Mouse (Mus musculus) lung, postnatal 0 days (tissue): ENCODE results near the gene P3h1. TPM values are rescaled to one million over a fixed set of nuclear protein-coding genes. Genes with fewer than 3 reads are reported as not detected.
"Not testable (repeated sequence)": the region's sequence is repeated elsewhere in the genome, so short reads cannot be mapped to it uniquely, and the experiment has no call there.

Source experiments
- ATAC-seq: fragments of 200-750 bp; cut with Nextera tagmentation; 2 replicates; pipeline ENCODE4 v1.8.0; 2017; ENCODE audit warnings: moderate library complexity
- DNase-seq: peaks from one replicate; pipeline ENCODE4 v3.0.0-alpha.2; 2016; ENCODE audit warnings: low spot score
- H3K27ac ChIP-seq: fragments of 300-500 bp; sonication (generic); 2 replicates; pipeline ENCODE4 v1.5.1; 2014; ENCODE audit warnings: antibody characterized with exemption, mild to moderate bottlenecking, low read length, mixed read lengths
- H3K27me3 ChIP-seq: fragments of 300-500 bp; sonication (generic); replicated peaks from 2 replicates; pipeline ENCODE4 v1.6.1; 2014; ENCODE audit warnings: low read length, mixed read lengths; ENCODE audit not compliant: insufficient read depth
- H3K36me3 ChIP-seq: fragments of 300-500 bp; sonication (generic); 2 replicates; pipeline ENCODE4 v1.6.1; 2014; ENCODE audit warnings: low read length, mixed read lengths; ENCODE audit not compliant: insufficient read depth
- H3K4me1 ChIP-seq: fragments of 300-500 bp; sonication (generic); 2 replicates; pipeline ENCODE4 v1.6.1; 2014; ENCODE audit warnings: antibody characterized with exemption, low read depth, low read length, mixed read lengths; ENCODE audit not compliant: insufficient read depth
- H3K4me2 ChIP-seq: fragments of 300-500 bp; sonication (generic); replicated peaks from 2 replicates; pipeline ENCODE4 v1.6.1; 2014; ENCODE audit warnings: low read depth, mild to moderate bottlenecking, low read length, moderate library complexity, mixed read lengths
- H3K4me3 ChIP-seq: fragments of 300-500 bp; sonication (generic); 2 replicates; pipeline ENCODE4 v1.5.1; 2014; ENCODE audit warnings: low read depth, low read length
- H3K9ac ChIP-seq: fragments of 300-500 bp; sonication (generic); replicated peaks from 2 replicates; pipeline ENCODE4 v1.6.1; 2014; ENCODE audit warnings: low read depth, mild to moderate bottlenecking
- H3K9me3 ChIP-seq: fragments of 300-500 bp; sonication (generic); 2 replicates; pipeline ENCODE4 v1.6.1; 2016; ENCODE audit warnings: low read length, mixed read lengths
- CTCF ChIP-seq: IDR thresholded peaks from 2 replicates; pipeline ENCODE4 v1.5.1; 2016; ENCODE audit warnings: antibody characterized with exemption, mild to moderate bottlenecking
- EP300 ChIP-seq: IDR thresholded peaks from 2 replicates; pipeline ENCODE4 v1.6.1; 2016; ENCODE audit warnings: antibody characterized with exemption, mild to moderate bottlenecking, control low read depth
- WGBS: fragments of 180-500 bp; shearing (Covaris S2); extraction: QIAGEN DNeasy Blood & Tissue Kit; methylation state at CpG from one replicate; pipeline ENCODE4 v1.1.7; 2014; 5-methylcytosine and 5-hydroxymethylcytosine counted together
- polyA plus RNA-seq: library from polyadenylated mRNA; unstranded; fragments of >200 nt; fragmentation: Nextera tagmentation; extraction: Ambion mirVana; gene quantifications from 2 replicates; pipeline ENCODE4 v1.2.1, GENCODE M21; 2015

The P3h1 gene
- polyA plus RNA-seq, 1 experiment from 2014 or later = 32.2 TPM

DNA sequence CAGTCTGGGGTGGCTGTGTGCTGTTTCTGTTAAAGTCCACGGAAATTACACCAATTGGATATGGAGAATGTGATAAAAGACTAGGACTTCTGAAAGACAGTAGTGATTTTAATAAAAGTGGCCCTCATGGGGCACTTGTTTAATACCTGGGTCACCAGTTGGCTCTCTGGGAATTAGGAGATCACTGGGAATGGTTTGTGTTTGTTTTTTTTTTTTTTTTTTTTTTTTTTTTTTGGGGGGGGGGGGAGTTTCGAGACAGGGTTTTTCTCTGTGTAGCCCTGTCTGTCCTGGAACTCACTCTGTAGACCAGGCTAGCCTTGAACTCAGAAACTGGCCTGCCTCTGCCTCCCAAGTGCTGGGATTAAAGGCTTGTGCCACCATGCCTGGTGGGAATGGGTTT, 43.0 kb downstream of the P3h1 start:
- TF ChIP-seq EP300 (no peak), CTCF (no peak)
- DNase-seq = no peak
- 80% methylated on average over 2 of the region's 2 CpGs for WGBS
- peaks cover 7% of the 10 kb centered on the region for H3K4me1 ChIP-seq
- H3K4me3 ChIP-seq = no peak overlapping the region
- peak overlapping the region; percentile 84 for H3K27ac ChIP-seq
- no peaks in the 10 kb centered on the region for H3K9me3 ChIP-seq
- no peak overlapping the region for H3K4me2 ChIP-seq
- peaks cover 24% of the 10 kb centered on the region; the same call in 1 of the 2 replicates for H3K36me3 ChIP-seq
- ATAC-seq = no peak; the same call in 1 of the 2 replicates
- no peaks in the 10 kb centered on the region for H3K27me3 ChIP-seq
- H3K9ac ChIP-seq = no peak overlapping the region

DNA sequence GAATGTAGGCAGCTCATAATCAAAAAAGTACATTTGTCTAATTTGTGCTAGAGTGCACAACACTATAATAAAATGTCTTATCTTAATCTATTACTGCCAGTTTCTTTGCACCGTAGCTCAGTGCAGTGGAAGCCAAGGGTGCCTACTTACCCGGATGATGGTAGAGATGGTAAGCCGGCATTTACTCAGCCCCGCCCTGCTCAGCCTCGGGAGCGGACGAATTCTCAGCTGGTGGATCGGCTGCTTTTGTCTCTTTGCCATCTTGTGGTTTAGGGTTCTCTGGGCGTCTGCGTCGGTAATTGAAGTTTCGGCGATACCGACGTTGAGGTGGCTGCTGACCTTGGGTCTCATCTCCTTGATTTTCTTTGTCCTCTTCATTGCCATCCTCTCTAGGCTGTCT, 46.1 kb downstream of the P3h1 start:
- ATAC-seq, H3K4me1 ChIP-seq, DNase-seq, H3K4me3 ChIP-seq, H3K27me3 ChIP-seq, H3K4me2 ChIP-seq, H3K27ac ChIP-seq, H3K9me3 ChIP-seq, H3K9ac ChIP-seq: not testable (repeated sequence)
- peaks cover 30% of the 10 kb centered on the region; the same call in 1 of the 2 replicates for H3K36me3 ChIP-seq
- 89% methylated on average over 15 of the region's 15 CpGs for WGBS

DNA sequence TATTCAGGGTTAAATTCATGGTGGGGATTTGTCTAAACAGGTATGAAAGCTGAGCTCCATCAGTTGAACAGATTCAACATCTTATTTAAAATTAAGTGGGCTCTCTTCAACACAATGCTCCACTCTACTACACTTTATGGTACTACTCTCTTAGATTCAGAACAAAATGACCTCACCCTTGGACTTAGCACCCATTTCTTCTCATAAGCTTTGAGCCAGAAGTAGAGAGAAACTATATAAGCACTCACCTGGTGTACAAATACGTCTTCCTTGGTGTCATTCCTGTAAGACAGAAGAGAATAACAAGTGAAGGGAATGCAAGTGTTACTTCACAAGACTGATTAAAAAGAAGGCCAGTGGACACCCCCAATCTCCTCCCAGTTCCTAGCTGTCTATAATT, 52.1 kb downstream of the P3h1 start:
- H3K27me3 ChIP-seq = no peaks in the 10 kb centered on the region
- WGBS = 56% methylated on average over 1 of the region's 1 CpGs
- H3K4me1 ChIP-seq = no peaks in the 10 kb centered on the region; the same call in 1 of the 2 replicates
- H3K36me3 ChIP-seq = peaks cover 13% of the 10 kb centered on the region; the same call in 1 of the 2 replicates
- ATAC-seq (no peak), DNase-seq (no peak)
- H3K4me3 ChIP-seq = no peak overlapping the region
- no peak overlapping the region for H3K9ac ChIP-seq
- H3K4me2 ChIP-seq = no peak overlapping the region
- H3K9me3 ChIP-seq = no peaks in the 10 kb centered on the region
- no peak for TF ChIP-seq EP300
- no peak for TF ChIP-seq CTCF
- no peak overlapping the region for H3K27ac ChIP-seq

DNA sequence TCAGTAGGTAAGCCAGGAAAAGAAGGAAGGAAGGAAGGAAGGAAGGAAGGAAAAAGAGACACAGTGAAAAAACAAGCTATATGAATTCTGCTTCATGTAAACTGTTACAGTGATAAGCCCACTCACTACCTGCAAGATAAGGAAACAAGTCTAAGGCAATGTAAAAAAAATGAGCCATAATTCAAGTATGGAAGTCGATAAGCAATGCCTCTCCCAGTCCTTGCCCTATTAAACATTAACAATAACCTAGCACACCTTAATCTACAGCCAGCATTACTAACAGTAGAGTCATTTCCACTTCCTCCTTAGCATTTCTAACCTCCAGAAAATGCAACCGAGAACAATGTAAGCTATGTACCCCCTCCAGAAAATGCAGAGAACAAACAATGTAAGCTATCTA, 52.6 kb downstream of the P3h1 start:
- WGBS = 18% methylated on average over 2 of the region's 2 CpGs
- H3K36me3 ChIP-seq = peaks cover 13% of the 10 kb centered on the region; the same call in 1 of the 2 replicates

DNA sequence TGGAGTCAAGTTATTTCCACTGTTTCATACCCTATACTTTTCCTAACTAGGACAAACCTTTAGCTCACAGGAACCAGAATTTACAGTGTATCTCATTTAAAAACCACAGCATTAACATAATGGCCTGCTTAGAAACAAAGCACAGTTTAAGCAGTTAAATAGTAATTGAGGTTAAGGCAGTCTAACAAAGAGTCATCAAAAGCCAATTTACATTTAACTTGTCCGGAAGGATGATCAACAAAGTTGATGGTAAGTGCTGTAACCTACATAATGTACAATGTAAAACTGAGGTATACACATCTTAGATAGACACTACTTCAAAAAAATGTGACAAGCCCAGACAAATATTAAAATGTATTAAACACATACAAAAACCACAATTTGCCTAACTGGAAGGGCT, 59.2 kb downstream of the P3h1 start:
- TF ChIP-seq EP300 = no peak
- no peak for TF ChIP-seq CTCF
- no peak for ATAC-seq

More for the DNA sequence above, 52.6 kb downstream of the P3h1 start:
- DNase-seq = peak; percentile 52
- Histone ChIP-seq H3K9ac (no peak overlapping the region), H3K4me1 (no peaks in the 10 kb centered on the region; the same call in 1 of the 2 replicates), H3K4me2 (no peak overlapping the region), H3K4me3 (no peak overlapping the region), H3K27ac (0 out of 2 replicates have a peak overlapping the region, but pooled peaks have one; percentile 28), H3K9me3 (no peaks in the 10 kb centered on the region), H3K27me3 (no peaks in the 10 kb centered on the region)
- ATAC-seq = peak; percentile 21; the same call in 1 of the 2 replicates
- no peak for TF ChIP-seq EP300
- no peak for TF ChIP-seq CTCF

DNA sequence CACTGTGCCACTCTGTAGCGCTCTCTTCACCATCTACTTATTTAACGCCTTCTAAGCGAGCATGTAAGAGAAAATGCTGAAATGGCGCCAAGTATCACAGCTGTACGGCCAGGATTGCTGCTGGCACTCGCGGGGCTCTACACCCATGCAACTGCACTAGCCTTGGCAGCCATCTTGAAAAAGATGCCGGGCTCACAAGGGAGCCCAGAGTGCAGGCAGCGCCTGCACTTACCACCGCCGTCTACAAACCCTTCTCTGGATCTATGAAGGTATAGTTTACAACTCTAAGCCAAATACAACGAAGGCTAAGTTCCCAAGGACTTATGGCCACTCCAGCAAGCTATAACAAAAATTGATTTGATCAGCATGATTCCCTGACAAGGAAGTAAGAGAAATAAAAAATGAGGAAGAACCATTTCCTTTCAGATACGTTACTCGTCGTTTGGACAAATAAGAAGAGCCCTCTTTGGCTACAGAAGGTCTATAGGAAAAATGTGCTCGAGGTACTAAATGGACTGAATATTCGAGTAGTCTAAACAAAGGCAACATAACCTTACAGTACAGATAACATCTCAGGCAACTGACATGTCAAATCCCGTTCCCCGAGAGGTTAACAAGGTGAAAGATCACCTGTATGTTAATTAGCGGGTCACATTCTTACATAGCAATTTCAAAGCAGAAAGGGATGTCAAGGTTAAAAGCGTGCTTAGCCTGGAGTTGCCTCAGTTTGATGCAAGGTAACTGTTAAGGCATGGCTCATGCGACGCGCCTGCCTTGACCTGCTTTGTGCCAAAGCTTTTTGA, 60.3 kb downstream of the P3h1 start:
- Histone ChIP-seq H3K36me3 (no peaks in the 10 kb centered on the region), H3K4me1 (no peaks in the 10 kb centered on the region), H3K4me3 (peak overlapping the region; percentile 87), H3K4me2 (peak overlapping the region; percentile 96), H3K27me3 (no peaks in the 10 kb centered on the region), H3K9ac (peak overlapping the region; percentile 60), H3K9me3 (no peaks in the 10 kb centered on the region), H3K27ac (peak overlapping the region; percentile 74)
- under 1% methylated on average over 24 of the region's 24 CpGs for WGBS
- TF ChIP-seq CTCF = no peak
- TF ChIP-seq EP300 = peak; percentile 27; the same call in 1 of the 2 replicates
- ATAC-seq (no peak), DNase-seq (peak; percentile 76)

More for the DNA sequence above, 59.2 kb downstream of the P3h1 start:
- Histone ChIP-seq H3K4me2 (peak overlapping the region; percentile 96), H3K27me3 (no peaks in the 10 kb centered on the region), H3K36me3 (no peaks in the 10 kb centered on the region), H3K9me3 (no peaks in the 10 kb centered on the region), H3K4me3 (peak overlapping the region; percentile 87; the same call in 1 of the 2 replicates), H3K4me1 (no peaks in the 10 kb centered on the region), H3K9ac (no peak overlapping the region), H3K27ac (no peak overlapping the region)
- 76% methylated on average over 1 of the region's 1 CpGs for WGBS
- DNase-seq = no peak
